Mouse (Mus musculus): Measurements from ENCODE around the gene Scgb1b15.
"Not testable (repeated sequence)": the region's sequence is repeated elsewhere in the genome, so short reads cannot be mapped to it uniquely, and the experiment has no call there.

The Scgb1b15 gene

DNA sequence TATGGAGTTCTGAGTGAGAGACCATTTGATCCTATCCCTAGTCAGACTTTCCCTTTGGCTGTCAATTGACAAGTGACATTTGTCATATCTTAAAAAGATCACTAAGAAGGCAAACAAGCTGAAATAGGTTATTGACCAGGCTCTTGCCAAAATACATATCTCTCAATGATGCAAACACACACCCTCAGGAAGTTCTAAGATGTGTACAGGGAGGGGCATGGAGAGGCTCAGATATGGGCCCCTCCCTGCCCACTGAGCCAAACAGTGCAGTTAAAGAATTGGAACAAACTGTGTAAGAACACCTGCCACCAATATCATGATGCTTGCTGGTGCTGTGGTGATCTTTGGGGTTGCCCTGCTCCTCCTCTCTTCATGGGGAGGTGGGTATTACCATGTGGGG, at the start of gene Scgb1b15:
Gene Scgb1b15 (plus strand): TSS at position 301 of the 400 bp plus-strand sequence.
- not testable (repeated sequence) for DNase-seq (ENCODE audit: low spot score in 2 of 2)

DNA sequence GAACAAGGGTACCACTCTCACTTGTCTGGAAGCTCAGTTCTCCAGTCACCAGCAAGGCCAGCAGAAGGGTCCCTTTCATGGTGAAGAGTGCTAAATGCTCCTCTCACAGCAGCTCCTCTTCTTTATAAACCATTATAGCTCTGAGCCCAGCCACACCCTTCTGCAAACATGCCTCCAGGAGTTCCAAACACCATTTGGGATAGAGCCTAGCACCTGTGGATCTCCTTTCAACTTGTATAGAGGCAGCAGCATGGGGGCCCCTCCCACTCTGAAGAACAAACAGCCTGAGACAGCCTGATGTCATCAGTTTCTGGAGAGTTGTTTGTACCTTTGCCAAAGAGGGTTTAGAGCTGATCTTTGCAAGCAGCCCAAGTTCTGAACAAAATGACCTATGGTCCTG, 6.8 kb upstream of the Scgb1b15 start, which contains the start of gene Scgb2b15:
Gene Scgb2b15 (minus strand): TSS at position 101 of the 400 bp plus-strand sequence.
- DNase-seq (ENCODE audit: low spot score in 2 of 2): not testable (repeated sequence)

Measured in right cerebral cortex, adult 2 months (tissue).